Mouse (Mus musculus) neutrophil, adult 5-6 weeks (primary cell): ENCODE data around the gene Col6a5. TPM values are rescaled to one million over a fixed set of nuclear protein-coding genes. Genes with fewer than 3 reads are reported as not detected.

ENCODE experiments used
- ATAC-seq: fragments of 151-379, 151-347 bp; 2 replicates; pipeline ENCODE4 v1.8.0; 2017; ENCODE audit warnings: mild to moderate bottlenecking, moderate TSS enrichment; ENCODE audit not compliant: insufficient number of reproducible peaks, poor library complexity, low FRiP score, severe bottlenecking; ENCODE audit errors: extremely low read depth
- total RNA-seq: library from RNA; stranded (forward); fragments of 200-1000 nt; gene quantifications from 2 replicates; pipeline ENCODE4 v1.2.3, GENCODE M21; 2017

Col6a5 gene
- total RNA-seq, result 0.12 TPM in 1 of 2 replicates, not detected in the other

- ATAC-seq, result no peak
These were observed at the start of gene Col6a5 for GRCm38 (mm10) chr9:105960533-105960932. TSS of gene Col6a5 (minus strand) at chr9:105960643.

- no peak for ATAC-seq
These were observed 37.5 kb upstream of the Col6a5 start for GRCm38 (mm10) chr9:105997955-105998354.

GRCm38 (mm10) chr9:105992425-105992824, 32.0 kb upstream of the Col6a5 start:
- ATAC-seq, result no peak

- no peak for ATAC-seq
These were observed 29.7 kb upstream of the Col6a5 start for GRCm38 (mm10) chr9:105990099-105990498.

GRCm38 (mm10) chr9:105989468-105989867, 29.0 kb upstream of the Col6a5 start:
- no peak for ATAC-seq

- no peak for ATAC-seq
These were observed 27.7 kb upstream of the Col6a5 start for GRCm38 (mm10) chr9:105988096-105988495.

- no peak for ATAC-seq
These were observed 24.6 kb upstream of the Col6a5 start for GRCm38 (mm10) chr9:105984931-105985519.

- no peak for ATAC-seq
These were observed 18.0 kb upstream of the Col6a5 start for GRCm38 (mm10) chr9:105978479-105978878.

GRCm38 (mm10) chr9:105976871-105977270, 16.4 kb upstream of the Col6a5 start:
- ATAC-seq, result no peak

GRCm38 (mm10) chr9:105976314-105976713, 15.9 kb upstream of the Col6a5 start:
- no peak for ATAC-seq

- ATAC-seq, result no peak
These were observed 13.3 kb upstream of the Col6a5 start for GRCm38 (mm10) chr9:105973736-105974135.

GRCm38 (mm10) chr9:105972031-105972430, 11.6 kb upstream of the Col6a5 start:
- ATAC-seq, result no peak

- no peak for ATAC-seq
These were observed 11.0 kb upstream of the Col6a5 start for GRCm38 (mm10) chr9:105971351-105971894.

- no peak for ATAC-seq
These were observed 10.5 kb upstream of the Col6a5 start for GRCm38 (mm10) chr9:105970901-105971300.

- no peak for ATAC-seq
These were observed 7.5 kb upstream of the Col6a5 start for GRCm38 (mm10) chr9:105967976-105968375.

GRCm38 (mm10) chr9:105959116-105959515, 1.3 kb downstream of the Col6a5 start:
- ATAC-seq, result no peak

- no peak for ATAC-seq
These were observed 10.7 kb downstream of the Col6a5 start for GRCm38 (mm10) chr9:105949755-105950154.

GRCm38 (mm10) chr9:105947577-105947976, 12.9 kb downstream of the Col6a5 start:
- ATAC-seq, result no peak

GRCm38 (mm10) chr9:105933816-105934215, 26.6 kb downstream of the Col6a5 start:
- ATAC-seq, result no peak

- no peak for ATAC-seq
These were observed 31.2 kb downstream of the Col6a5 start for GRCm38 (mm10) chr9:105929287-105929686.
